Mouse (Mus musculus) layer of hippocampus, adult 2 months (tissue): ENCODE results near the gene Gnb3. TPM values are rescaled to one million over a fixed set of nuclear protein-coding genes. Genes with fewer than 3 reads are reported as not detected.
"Not testable (repeated sequence)": the region's sequence is repeated elsewhere in the genome, so short reads cannot be mapped to it uniquely, and the experiment has no call there.

Experiments used
- DNase-seq, 2 experiments: peaks; one replicate each; pipeline ENCODE4 v3.0.0; 2022; ENCODE audit warnings: low spot score in 2 of 2
- H3K27ac ChIP-seq: fragments of 200-600 bp; 2 replicates; pipeline ENCODE4 v1.8.1; 2022
- H3K4me3 ChIP-seq: fragments of 200-600 bp; 2 replicates; pipeline ENCODE4 v1.8.1; 2022; ENCODE audit warnings: mild to moderate bottlenecking
- CTCF ChIP-seq: fragments of 200-600 bp; conservative IDR thresholded peaks from 2 replicates; pipeline ENCODE4 v1.8.1; 2022; ENCODE audit warnings: antibody characterized with exemption, mild to moderate bottlenecking, moderate library complexity
- total RNA-seq, 2 experiments: library from RNA; stranded (reverse); gene quantifications; 2 replicates each; pipeline ENCODE4 v1.2.3; 2021

The Gnb3 gene
- total RNA-seq, 2 experiments from 2014 or later: 0.20 TPM; not detected in 1

DNA sequence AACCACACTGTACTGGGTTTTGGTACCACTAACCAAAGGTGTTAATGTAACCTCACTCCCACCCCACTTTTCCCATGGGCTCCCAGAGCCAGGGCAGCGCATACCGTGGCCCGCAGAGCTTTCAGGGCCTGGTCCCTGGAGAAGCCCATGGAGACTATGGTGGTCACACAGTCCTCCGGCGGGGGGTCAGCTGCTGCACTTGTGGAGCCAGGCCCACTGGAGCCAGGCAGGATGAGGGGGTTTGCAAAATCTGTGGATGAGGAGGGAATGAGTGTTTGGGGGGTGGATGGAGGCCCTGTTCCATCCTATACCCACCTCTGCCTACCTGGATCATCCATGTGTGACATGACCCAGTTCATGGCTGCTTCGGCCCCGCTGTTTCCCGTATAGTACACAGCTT, 22.5 kb downstream of the Gnb3 start:
- no peak for DNase-seq
- no peak for TF ChIP-seq CTCF
- Histone ChIP-seq H3K4me3 (no peak overlapping the region), H3K27ac (no peak overlapping the region)

DNA sequence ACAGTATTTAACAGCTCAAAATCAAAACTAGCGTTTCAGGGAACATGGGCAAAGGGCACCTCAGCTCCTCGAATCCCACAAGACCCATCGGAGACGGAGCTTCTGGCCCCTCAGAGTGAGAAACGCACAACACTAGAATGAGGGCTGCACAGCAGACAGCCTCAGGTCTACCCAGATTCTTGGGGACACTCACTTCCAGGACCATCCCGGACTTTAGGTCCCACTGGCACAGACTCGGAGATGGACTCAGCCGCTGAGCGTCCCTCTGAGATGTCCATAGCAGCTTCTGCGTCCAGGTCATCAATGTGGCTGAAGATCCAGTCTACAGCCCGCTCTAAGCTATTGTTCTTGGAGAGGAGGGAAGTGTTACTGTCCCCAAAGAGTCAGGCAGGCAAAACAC, 22.9 kb downstream of the Gnb3 start:
- TF ChIP-seq CTCF: no peak
- Histone ChIP-seq H3K4me3 (no peak overlapping the region), H3K27ac (no peak overlapping the region)
- DNase-seq: no peak

DNA sequence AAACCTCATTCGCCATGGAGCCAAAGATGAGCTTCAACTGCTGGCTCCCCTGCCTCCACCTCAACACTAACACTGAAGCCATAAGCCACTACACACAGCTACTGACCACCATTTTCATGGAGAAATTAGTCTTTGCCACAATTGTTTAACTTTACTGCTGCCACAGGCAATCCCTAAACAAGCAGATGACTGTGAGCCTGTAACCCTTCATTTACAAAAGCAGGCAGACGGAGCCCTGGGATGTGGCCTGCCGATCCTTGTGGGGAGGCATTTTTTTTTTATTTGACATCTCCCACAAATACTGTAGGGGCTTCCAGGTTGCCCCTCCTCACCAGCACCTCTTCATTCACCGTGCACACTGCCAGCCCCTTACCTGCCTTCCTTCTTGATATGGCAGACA, 23.5 kb downstream of the Gnb3 start:
- DNase-seq: no peak
- Histone ChIP-seq H3K27ac (no peak overlapping the region), H3K4me3 (no peak overlapping the region)
- TF ChIP-seq CTCF: no peak

DNA sequence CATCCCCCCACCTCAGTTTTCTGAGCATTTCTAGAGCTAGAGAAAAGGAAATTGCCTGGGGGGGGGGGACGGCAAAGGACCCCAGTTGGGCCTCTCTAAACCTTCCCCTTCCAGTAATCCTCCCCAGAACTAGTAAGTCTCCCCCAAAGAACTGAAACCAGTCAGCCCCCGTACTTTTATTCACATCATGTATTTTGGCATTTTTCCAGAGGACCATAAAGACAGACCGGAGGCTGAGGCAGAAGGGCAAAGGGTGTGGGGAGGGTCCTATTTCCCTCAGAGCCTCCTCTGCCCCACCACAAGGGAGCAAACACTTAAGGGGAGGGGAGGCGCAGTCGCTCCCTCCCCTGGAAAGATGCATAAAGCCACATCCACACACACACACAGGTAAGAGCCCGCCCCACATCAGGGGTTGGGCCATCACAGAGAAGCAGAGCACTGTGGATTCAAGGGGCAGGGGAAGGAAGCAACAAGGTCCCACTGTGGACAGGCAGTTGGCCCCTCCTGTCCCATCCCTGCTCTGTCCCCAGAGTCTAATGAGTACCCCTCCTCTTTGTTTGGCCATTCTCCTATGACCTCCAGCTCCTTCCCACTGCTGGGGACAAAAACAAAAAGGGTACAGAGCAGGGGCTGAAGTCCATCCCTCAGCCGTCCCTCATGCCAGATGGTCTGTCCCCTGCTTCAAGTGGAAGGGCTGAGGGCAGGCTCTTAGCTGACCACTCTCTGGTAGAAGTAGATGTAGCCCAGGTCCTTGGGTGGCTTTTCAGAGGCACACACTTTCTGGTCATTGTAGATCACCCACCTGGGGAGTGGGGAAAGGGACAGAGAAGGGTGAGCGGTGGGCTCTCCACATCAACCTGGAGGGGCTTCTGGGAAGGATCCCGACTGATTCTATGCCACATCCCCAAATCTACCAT, 25.0 kb downstream of the Gnb3 start:
- H3K4me3 ChIP-seq: no peak overlapping the region
- no peak for TF ChIP-seq CTCF
- no peak for DNase-seq
- H3K27ac ChIP-seq: no peak overlapping the region

DNA sequence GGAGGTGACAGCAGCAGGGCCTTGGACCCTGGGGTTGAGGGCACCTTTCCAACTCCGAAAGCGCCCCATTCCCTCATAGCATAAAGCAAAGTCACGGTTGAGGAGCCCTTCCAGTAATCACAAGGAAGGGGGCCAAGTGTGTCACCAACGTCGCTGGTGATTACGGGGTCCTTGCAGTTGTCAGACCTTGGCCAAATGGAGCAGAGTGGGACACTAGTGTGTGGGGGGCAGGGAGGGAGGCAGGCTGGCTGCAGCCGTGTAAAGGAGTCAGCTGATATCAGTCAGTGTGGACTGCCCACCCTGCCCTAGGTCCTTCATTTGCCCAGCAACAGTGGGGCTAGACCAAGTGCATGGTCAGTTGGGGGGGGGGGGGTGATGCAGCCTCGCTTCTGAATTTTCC, 25.6 kb downstream of the Gnb3 start:
- Histone ChIP-seq H3K4me3 (peak overlapping the region; percentile 77), H3K27ac (peak overlapping the region; percentile 98; the same call in 1 of the 2 replicates)
- DNase-seq: no peak
- TF ChIP-seq CTCF: no peak

DNA sequence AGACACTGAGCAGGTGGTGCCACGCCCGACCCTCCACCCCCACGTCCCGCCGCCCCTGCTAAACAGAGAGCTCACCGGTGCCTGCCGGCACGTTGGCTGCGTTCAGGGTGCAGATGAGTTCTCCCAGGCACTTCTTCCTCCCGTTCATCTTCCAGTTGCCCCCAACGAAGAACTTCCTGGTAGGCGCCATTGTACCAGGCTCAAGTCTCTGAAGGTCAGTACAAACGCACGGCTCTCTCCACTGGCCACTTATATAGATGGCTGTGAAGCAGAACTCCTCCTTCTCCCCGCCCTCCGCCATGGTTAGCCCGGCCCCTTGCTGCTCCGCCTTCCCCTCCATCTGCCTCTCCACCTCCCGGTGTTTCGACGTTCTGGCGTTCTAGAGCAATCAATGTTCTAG, 26.1 kb downstream of the Gnb3 start, which contains the start of gene Tpi1:
Gene Tpi1, minus strand, starts transcription at position 364 of the 400 bp plus-strand sequence.
- peak within 1 kb of the TSS; percentile 98 for H3K27ac ChIP-seq
- peak within 1 kb of the TSS; percentile 77 for H3K4me3 ChIP-seq
- TF ChIP-seq CTCF: no peak
- peak; percentile 90 to 93 for DNase-seq

DNA sequence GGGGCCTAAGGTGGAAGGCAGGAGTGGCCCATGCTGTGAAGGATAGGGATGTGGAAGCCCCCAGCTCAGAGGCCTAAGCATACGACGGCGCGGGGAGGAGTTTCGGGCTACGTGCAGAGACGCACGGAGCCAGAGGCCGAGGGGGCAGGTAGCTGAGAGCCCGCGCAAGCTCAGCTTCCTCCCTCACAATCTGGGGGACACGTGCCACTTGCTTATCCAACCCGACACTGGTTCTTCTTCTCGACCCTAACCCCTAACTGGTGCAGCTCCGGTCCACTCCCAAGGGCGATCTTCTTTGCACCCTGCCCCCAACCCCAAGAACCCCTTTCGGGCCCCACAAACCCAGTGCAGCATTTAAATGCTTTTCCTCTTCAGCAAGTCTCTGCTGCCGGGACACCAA, 26.6 kb downstream of the Gnb3 start:
- peak overlapping the region; percentile 77 for H3K4me3 ChIP-seq
- DNase-seq: peak; percentile 73 to 77
- peak overlapping the region; percentile 98 for H3K27ac ChIP-seq
- TF ChIP-seq CTCF: no peak

DNA sequence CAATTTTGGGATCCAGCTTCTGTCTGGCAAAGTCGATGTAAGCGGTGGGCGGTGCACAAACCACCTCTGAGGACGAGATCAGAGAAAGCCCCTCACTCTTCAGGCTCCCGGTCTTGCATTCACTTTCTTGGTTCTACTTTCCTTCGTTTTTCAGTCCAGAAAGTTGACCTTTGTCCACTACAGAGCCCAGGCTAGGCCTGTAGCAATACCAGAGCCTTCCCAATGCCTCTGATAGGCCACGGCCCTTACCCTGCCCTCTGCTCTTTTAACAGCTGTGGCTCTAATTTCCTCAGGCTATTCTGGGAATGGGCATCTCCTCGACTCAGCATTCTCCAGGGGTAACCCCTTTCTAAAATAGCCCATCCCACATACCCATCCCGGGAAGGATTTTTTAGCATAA, 27.2 kb downstream of the Gnb3 start:
- peak overlapping the region; percentile 98 for H3K27ac ChIP-seq
- TF ChIP-seq CTCF: no peak
- H3K4me3 ChIP-seq: peak overlapping the region; percentile 77
- DNase-seq: no peak

DNA sequence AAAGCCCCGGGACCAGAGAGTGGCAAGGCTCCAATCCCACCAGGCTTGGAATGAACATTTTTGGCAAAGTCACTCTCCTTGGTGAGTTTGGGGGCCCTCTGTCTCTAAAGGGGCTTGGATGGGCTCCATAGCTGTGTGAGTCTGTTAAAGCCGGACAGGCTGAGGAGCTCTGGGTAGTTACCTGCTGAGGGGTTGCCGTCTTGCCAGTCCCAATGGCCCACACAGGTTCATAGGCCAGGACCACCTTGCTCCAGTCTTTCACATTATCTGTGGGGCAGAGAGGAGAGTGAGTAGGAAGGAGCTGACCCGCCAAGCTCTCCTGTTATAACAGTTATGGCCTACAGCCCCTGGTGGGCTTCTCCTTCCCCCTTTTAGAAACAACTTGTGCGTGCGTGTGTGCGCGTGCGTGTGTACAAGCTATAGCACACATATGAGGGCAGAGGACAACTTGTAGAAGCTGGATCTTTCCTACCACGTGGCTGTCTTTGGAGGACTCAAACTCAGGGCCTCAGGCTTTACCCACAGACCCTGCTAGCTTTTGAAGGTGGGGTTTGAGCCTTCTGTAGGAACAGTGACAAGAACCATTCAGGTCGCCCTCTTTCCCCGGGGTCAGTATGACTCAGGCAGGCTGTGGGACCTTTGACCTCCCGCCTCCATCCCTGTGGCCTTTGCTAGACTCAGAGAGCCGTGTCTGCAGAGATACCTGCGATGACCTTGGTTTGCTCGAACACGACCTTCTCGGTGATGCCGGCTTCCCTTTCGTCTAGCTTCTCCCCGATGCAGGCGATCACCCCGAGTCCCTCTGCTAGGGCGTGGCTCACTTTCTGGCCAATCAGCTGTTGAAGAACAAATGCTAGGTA, 28.1 kb downstream of the Gnb3 start:
- H3K27ac ChIP-seq: peak overlapping the region; percentile 98; the same call in 1 of the 2 replicates
- DNase-seq: no peak
- TF ChIP-seq CTCF: no peak
- peak overlapping the region; percentile 77; the same call in 1 of the 2 replicates for H3K4me3 ChIP-seq

DNA sequence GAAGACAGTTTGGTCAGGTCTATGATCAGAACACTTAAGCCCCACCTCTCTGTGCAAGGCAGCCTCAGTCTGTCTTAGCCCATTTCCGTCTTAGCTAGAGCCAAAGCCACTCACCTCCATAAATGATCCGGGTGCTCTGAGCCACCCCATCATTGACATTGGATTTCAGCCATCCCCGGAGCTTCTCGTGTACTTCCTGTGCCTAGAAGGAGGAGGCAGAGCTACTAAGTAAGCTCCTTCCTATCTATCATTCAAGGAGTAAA, 28.7 kb downstream of the Gnb3 start:
- DNase-seq: no peak
- H3K27ac ChIP-seq: no peak overlapping the region
- H3K4me3 ChIP-seq: no peak overlapping the region
- no peak for TF ChIP-seq CTCF

DNA sequence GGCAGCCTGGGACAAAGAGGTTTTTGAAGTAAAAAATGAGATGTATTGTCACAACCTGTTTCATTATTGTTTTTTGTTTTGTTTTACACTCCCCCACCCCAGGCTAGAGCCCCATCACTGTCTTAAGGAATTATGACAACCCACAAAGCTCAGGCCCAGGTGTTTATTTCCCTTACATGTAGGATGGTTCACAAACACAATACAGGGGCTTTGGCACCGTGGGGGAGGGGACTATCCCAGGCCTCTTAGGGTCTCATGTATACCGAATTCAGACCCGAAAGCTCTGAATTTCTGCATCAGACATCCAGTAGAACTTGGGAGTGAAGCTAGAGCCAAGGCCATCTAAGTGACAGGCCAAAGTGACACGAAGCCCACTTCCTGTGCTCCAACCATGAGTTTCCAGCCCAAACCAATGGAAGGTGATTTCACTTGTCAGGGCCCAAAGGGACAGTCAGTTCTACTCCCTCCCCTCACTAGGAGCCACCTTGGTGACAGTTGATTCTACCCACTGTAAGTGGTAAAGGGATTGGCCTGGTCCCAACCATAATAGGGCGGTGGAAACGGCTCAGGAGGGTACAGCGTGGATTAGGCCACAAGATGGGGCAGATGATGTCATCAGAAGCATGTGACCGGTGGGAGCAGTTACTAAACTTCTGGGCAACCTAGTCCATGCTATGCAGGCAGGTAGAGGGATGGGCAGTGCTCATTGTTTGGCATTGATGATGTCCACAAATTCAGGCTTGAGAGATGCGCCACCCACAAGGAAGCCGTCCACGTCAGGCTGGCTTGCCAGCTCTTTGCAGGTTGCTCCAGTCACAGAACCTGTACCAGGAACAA, 29.3 kb downstream of the Gnb3 start:
- not testable (repeated sequence) for DNase-seq, H3K4me3 ChIP-seq, H3K27ac ChIP-seq

DNA sequence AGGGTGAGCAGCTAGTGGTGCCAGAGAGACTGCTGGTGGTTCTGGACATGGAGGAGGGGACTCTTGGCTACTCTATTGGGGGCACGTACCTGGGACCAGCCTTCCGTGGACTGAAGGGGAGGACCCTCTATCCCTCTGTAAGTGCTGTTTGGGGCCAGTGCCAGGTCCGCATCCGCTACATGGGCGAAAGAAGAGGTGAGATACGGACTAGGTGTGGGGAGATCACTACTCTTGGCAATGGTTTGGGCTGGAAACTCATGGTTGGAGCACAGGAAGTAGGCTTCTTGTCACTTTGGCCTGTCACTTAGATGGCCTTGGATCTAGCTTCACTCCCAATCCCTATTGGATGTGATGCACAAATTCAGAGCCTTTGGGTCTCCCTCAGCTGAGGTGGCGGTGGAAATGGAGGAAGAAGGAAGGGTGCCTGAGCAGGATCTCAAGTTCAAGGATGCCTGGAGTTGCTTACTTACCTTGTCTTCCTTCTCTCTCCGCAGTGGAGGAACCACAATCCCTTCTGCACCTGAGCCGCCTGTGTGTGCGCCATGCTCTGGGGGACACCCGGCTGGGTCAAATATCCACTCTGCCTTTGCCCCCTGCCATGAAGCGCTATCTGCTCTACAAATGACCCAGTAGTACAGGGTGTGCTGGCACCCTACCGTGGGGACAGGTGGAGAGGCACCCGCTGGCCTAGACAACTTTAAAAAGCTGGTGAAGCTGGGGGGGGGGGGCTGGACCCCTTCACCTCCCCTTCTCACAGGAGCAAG, 30.1 kb downstream of the Gnb3 start:
- Histone ChIP-seq H3K27ac (peak overlapping the region; percentile 71; the same call in 1 of the 2 replicates), H3K4me3 (peak overlapping the region; percentile 64)
- TF ChIP-seq CTCF: no peak
- DNase-seq: no peak
